Mouse (Mus musculus): ENCODE data around the gene Anp32b. TPM values are rescaled to one million over a fixed set of nuclear protein-coding genes. Genes with fewer than 3 reads are reported as not detected.

Gene Anp32b
- polyA plus RNA-seq, 1 experiment from 2014 or later, result 271 TPM

DNA sequence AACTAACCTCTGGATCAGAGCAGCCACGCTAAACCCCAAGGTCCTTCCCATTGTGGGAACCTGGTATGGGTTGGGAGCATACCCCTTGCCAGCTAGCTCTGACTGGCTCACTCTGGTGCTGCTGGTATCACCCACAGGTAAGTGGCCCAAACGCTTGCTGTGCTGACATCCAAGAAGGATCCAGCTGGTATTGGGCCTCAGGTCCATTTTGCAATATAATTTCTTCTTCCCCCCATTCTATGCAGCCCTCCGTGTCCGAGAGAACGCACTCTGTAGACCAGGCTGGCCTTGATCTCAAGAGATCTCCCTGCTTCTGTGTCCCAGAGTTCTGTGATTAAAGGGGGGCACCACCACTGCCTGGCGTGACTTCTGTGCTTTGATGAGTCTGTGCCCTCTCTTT lies 42.4 kb downstream of the Anp32b start:
- WGBS, result 95% methylated on average over 6 of the region's 6 CpGs
- H3K9me3 ChIP-seq (ENCODE audit: control insufficient read depth, low read length), result no peaks in the 10 kb centered on the region
- H3K36me3 ChIP-seq (ENCODE audit: control insufficient read depth, insufficient read depth, low read length), result no peaks in the 10 kb centered on the region; the same call in 1 of the 2 replicates
- H3K4me3 ChIP-seq (ENCODE audit: low read depth, low read length), result no peak overlapping the region
- DNase-seq (ENCODE audit: low spot score) (no peak), ATAC-seq (ENCODE audit: insufficient read depth, low FRiP score, low TSS enrichment) (no peak)
- H3K9ac ChIP-seq (ENCODE audit: low read length), result no peak overlapping the region
- H3K27me3 ChIP-seq (ENCODE audit: control insufficient read depth, insufficient read depth, low read length), result no peaks in the 10 kb centered on the region
- peaks cover 5% of the 10 kb centered on the region; the same call in 1 of the 2 replicates for H3K4me1 ChIP-seq (ENCODE audit: control insufficient read depth, insufficient read depth, low read length)
- no peak overlapping the region for H3K27ac ChIP-seq (ENCODE audit: low read depth, low read length)
- no peak overlapping the region for H3K4me2 ChIP-seq (ENCODE audit: low read depth)

DNA sequence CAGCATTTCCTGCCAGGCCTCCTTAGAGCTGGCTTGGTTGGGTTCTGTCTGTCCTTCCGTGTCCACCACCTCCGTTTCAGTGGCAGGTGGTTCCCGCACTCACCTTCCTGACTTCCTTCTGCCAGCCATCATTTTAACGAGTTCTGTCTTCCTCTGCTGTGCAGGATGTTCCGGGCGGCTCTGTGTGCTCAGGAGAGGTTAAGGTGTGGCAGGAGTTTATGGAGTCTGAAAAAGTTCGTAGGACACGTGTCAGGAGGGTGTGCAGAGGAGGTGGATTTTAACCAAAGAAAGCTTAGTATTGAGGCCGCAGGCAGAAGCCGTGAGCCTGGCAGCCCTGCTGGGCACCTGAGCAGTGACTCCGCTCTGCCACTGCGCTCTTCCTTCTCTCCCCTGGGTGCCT lies 44.8 kb downstream of the Anp32b start:
- no peak overlapping the region for H3K4me3 ChIP-seq (ENCODE audit: low read depth, low read length)
- H3K9ac ChIP-seq (ENCODE audit: low read length), result no peak overlapping the region
- 95% methylated on average over 12 of the region's 12 CpGs for WGBS
- no peaks in the 10 kb centered on the region for H3K4me1 ChIP-seq (ENCODE audit: control insufficient read depth, insufficient read depth, low read length)
- H3K36me3 ChIP-seq (ENCODE audit: control insufficient read depth, insufficient read depth, low read length), result peaks cover 2% of the 10 kb centered on the region; the same call in 1 of the 2 replicates
- H3K27me3 ChIP-seq (ENCODE audit: control insufficient read depth, insufficient read depth, low read length), result no peaks in the 10 kb centered on the region
- ATAC-seq (ENCODE audit: insufficient read depth, low FRiP score, low TSS enrichment) (no peak), DNase-seq (ENCODE audit: low spot score) (no peak)
- no peak overlapping the region for H3K27ac ChIP-seq (ENCODE audit: low read depth, low read length)
- no peak overlapping the region for H3K4me2 ChIP-seq (ENCODE audit: low read depth)
- H3K9me3 ChIP-seq (ENCODE audit: control insufficient read depth, low read length), result no peaks in the 10 kb centered on the region

DNA sequence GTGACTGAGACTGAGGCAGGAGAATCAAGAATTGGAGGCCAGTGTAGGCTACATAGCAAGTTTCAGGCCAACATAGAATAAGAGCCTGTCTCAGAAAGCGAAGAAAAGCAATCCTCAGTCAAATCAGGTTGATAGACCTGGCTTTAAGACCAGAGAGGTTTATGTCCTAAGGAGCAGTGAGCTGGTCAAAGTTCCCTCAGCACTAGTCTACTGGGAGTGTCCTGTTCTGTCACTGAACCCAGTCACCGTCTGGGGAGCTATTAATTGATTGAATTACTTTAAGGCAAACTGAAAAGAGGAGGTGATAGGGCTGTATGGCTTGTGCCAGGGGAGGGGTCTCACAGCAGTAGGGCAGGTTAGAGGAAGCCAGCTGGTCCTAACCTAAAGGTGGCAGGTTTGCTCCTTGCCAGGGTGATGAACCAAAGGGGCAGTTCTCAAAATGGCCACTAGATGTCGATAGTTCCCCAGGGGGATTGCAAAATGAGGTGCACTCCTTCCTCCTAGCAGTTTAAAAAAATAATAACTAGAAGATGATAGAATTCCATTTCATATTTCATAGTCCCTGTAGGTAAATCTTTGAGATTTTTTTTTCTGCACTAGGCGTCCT lies 46.7 kb downstream of the Anp32b start:
- WGBS, result 43% methylated on average over 4 of the region's 4 CpGs
- Histone ChIP-seq H3K9me3 (ENCODE audit: control insufficient read depth, low read length) (no peaks in the 10 kb centered on the region), H3K4me3 (ENCODE audit: low read depth, low read length) (no peak overlapping the region), H3K9ac (ENCODE audit: low read length) (no peak overlapping the region), H3K4me1 (ENCODE audit: control insufficient read depth, insufficient read depth, low read length) (no peaks in the 10 kb centered on the region), H3K4me2 (ENCODE audit: low read depth) (no peak overlapping the region), H3K27ac (ENCODE audit: low read depth, low read length) (no peak overlapping the region), H3K36me3 (ENCODE audit: control insufficient read depth, insufficient read depth, low read length) (peaks cover 4% of the 10 kb centered on the region; the same call in 1 of the 2 replicates), H3K27me3 (ENCODE audit: control insufficient read depth, insufficient read depth, low read length) (no peaks in the 10 kb centered on the region)
- DNase-seq (ENCODE audit: low spot score) (peak; percentile 63), ATAC-seq (ENCODE audit: insufficient read depth, low FRiP score, low TSS enrichment) (no peak)

DNA sequence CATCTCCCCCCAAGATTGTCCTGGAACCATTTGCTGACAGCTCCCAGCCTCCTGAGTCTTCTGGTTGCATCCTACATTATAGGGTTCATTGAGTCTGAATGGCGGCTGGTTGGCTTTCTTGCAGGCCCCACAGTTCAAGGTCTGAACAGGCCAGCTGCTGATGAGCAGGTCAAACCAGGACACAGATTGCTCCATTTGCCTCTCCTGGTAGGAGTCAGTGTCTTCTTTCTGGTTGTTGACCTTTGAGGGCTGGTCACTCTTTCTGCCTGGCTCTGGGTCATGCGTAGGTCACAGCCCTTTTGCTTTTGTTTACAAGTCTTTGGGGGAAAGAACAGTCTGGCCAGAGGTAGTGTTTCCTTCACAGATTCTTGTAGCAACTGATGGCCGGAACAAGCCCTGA lies 47.8 kb downstream of the Anp32b start:
- Histone ChIP-seq H3K27ac (ENCODE audit: low read depth, low read length) (no peak overlapping the region), H3K9ac (ENCODE audit: low read length) (no peak overlapping the region), H3K4me2 (ENCODE audit: low read depth) (no peak overlapping the region), H3K9me3 (ENCODE audit: control insufficient read depth, low read length) (no peaks in the 10 kb centered on the region), H3K27me3 (ENCODE audit: control insufficient read depth, insufficient read depth, low read length) (no peaks in the 10 kb centered on the region), H3K36me3 (ENCODE audit: control insufficient read depth, insufficient read depth, low read length) (peaks cover 6% of the 10 kb centered on the region; the same call in 1 of the 2 replicates), H3K4me1 (ENCODE audit: control insufficient read depth, insufficient read depth, low read length) (no peaks in the 10 kb centered on the region), H3K4me3 (ENCODE audit: low read depth, low read length) (no peak overlapping the region)
- DNase-seq (ENCODE audit: low spot score) (no peak), ATAC-seq (ENCODE audit: insufficient read depth, low FRiP score, low TSS enrichment) (no peak)
- WGBS, result 34% methylated on average over 3 of the region's 3 CpGs

GRCm38 (mm10) chr4:46498976-46499375 lies 48.3 kb downstream of the Anp32b start:
- no peaks in the 10 kb centered on the region for H3K9me3 ChIP-seq (ENCODE audit: control insufficient read depth, low read length)
- H3K4me2 ChIP-seq (ENCODE audit: low read depth), result no peak overlapping the region
- no peaks in the 10 kb centered on the region for H3K4me1 ChIP-seq (ENCODE audit: control insufficient read depth, insufficient read depth, low read length)
- H3K27me3 ChIP-seq (ENCODE audit: control insufficient read depth, insufficient read depth, low read length), result no peaks in the 10 kb centered on the region
- WGBS, result 8% methylated on average over 4 of the region's 4 CpGs
- DNase-seq (ENCODE audit: low spot score), result no peak
- ATAC-seq (ENCODE audit: insufficient read depth, low FRiP score, low TSS enrichment), result no peak
- H3K4me3 ChIP-seq (ENCODE audit: low read depth, low read length), result no peak overlapping the region
- peaks cover 6% of the 10 kb centered on the region; the same call in 1 of the 2 replicates for H3K36me3 ChIP-seq (ENCODE audit: control insufficient read depth, insufficient read depth, low read length)
- H3K27ac ChIP-seq (ENCODE audit: low read depth, low read length), result no peak overlapping the region
- H3K9ac ChIP-seq (ENCODE audit: low read length), result no peak overlapping the region

GRCm38 (mm10) chr4:46502606-46503502 lies 52.2 kb downstream of the Anp32b start:
- 65% methylated on average over 16 of the region's 16 CpGs for WGBS
- Histone ChIP-seq H3K4me1 (ENCODE audit: control insufficient read depth, insufficient read depth, low read length) (no peaks in the 10 kb centered on the region), H3K36me3 (ENCODE audit: control insufficient read depth, insufficient read depth, low read length) (peaks cover 6% of the 10 kb centered on the region; the same call in 1 of the 2 replicates), H3K4me2 (ENCODE audit: low read depth) (no peak overlapping the region), H3K4me3 (ENCODE audit: low read depth, low read length) (no peak overlapping the region), H3K27me3 (ENCODE audit: control insufficient read depth, insufficient read depth, low read length) (peaks cover 9% of the 10 kb centered on the region), H3K9ac (ENCODE audit: low read length) (no peak overlapping the region), H3K27ac (ENCODE audit: low read depth, low read length) (no peak overlapping the region), H3K9me3 (ENCODE audit: control insufficient read depth, low read length) (no peaks in the 10 kb centered on the region)
- DNase-seq (ENCODE audit: low spot score) (peak; percentile 46), ATAC-seq (ENCODE audit: insufficient read depth, low FRiP score, low TSS enrichment) (no peak)

DNA sequence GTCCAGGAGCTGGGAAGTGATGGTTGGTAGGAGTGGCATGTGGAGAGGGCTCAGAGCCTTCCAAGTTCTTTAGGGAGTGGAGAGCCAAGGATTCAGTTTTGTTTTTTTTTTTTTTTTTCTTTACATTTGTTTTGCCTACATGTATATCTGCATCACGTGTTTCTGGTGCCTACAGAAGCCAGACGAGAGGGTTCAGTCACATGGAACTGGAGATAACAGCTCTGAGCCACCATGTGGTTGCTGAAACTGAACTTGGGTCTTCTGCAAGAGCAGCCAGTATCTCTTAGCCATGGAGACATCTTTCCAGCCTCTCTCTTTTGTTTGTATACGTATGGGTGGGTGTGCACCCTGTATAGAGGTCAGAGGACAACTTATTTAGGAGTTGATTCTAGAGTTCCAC lies 53.2 kb downstream of the Anp32b start:
- WGBS, result 79% methylated on average over 3 of the region's 3 CpGs
- no peaks in the 10 kb centered on the region for H3K9me3 ChIP-seq (ENCODE audit: control insufficient read depth, low read length)
- H3K4me1 ChIP-seq (ENCODE audit: control insufficient read depth, insufficient read depth, low read length), result no peaks in the 10 kb centered on the region
- H3K4me3 ChIP-seq (ENCODE audit: low read depth, low read length), result no peak overlapping the region
- no peak overlapping the region for H3K27ac ChIP-seq (ENCODE audit: low read depth, low read length)
- H3K9ac ChIP-seq (ENCODE audit: low read length), result no peak overlapping the region
- peaks cover 6% of the 10 kb centered on the region; the same call in 1 of the 2 replicates for H3K36me3 ChIP-seq (ENCODE audit: control insufficient read depth, insufficient read depth, low read length)
- ATAC-seq (ENCODE audit: insufficient read depth, low FRiP score, low TSS enrichment), result no peak
- no peak for DNase-seq (ENCODE audit: low spot score)
- peaks cover 9% of the 10 kb centered on the region for H3K27me3 ChIP-seq (ENCODE audit: control insufficient read depth, insufficient read depth, low read length)
- no peak overlapping the region for H3K4me2 ChIP-seq (ENCODE audit: low read depth)

DNA sequence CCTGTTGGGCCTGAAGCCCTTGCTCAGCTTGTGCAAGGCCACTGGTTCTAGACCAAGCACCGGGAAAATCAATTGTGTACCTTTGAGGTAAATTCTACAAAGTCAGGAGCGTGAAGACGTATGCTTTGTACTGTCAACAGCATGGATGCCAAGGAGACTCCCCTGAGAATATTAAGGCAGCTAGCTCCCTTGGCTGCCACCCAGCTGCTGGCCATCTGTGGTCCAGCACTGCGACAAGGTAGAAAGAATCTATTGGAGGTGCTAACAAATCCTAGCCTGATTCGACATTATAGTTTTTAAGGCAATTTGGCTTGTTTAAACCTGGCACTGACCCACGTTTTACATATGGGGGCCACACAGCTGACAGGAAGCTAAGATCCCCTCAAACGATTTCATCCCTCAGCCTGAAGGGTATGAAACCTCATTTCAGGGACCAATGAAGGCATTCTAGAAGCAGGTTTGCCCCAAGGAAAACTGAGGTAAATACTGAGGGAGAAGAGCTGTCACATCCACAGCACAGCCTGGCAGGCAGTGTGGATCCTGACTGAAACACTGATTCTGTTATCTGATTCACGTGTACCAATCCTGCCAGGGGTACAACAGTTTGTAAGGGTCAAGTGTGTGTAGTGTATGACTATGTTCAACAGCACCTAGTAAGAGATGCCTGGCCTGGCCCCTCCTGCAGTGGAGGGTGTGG lies 54.8 kb downstream of the Anp32b start:
- Histone ChIP-seq H3K4me1 (ENCODE audit: control insufficient read depth, insufficient read depth, low read length) (no peaks in the 10 kb centered on the region), H3K27me3 (ENCODE audit: control insufficient read depth, insufficient read depth, low read length) (peaks cover 9% of the 10 kb centered on the region), H3K27ac (ENCODE audit: low read depth, low read length) (no peak overlapping the region), H3K9me3 (ENCODE audit: control insufficient read depth, low read length) (no peaks in the 10 kb centered on the region), H3K4me3 (ENCODE audit: low read depth, low read length) (no peak overlapping the region), H3K9ac (ENCODE audit: low read length) (no peak overlapping the region), H3K36me3 (ENCODE audit: control insufficient read depth, insufficient read depth, low read length) (peaks cover 4% of the 10 kb centered on the region; the same call in 1 of the 2 replicates), H3K4me2 (ENCODE audit: low read depth) (no peak overlapping the region)
- ATAC-seq (ENCODE audit: insufficient read depth, low FRiP score, low TSS enrichment) (no peak), DNase-seq (ENCODE audit: low spot score) (no peak)
- whole genome bisulfite sequencing, result 72% methylated on average over 8 of the region's 8 CpGs

Data from neural tube, embryonic 11.5 days (tissue).